Mouse (Mus musculus): ENCODE measurements around the gene St6galnac3. TPM values are rescaled to one million over a fixed set of nuclear protein-coding genes. Genes with fewer than 3 reads are reported as not detected.
"Not testable (repeated sequence)": the region's sequence is repeated elsewhere in the genome, so short reads cannot be mapped to it uniquely, and the experiment has no call there.

Gene St6galnac3
- total RNA-seq, 2 experiments from 2014 or later = 20.6 to 23.3 TPM

- no peak for DNase-seq (ENCODE audit: low spot score in 2 of 2)
Observed at GRCm38 (mm10) chr3:153421060-153421917, 303.7 kb downstream of the St6galnac3 start.

DNA sequence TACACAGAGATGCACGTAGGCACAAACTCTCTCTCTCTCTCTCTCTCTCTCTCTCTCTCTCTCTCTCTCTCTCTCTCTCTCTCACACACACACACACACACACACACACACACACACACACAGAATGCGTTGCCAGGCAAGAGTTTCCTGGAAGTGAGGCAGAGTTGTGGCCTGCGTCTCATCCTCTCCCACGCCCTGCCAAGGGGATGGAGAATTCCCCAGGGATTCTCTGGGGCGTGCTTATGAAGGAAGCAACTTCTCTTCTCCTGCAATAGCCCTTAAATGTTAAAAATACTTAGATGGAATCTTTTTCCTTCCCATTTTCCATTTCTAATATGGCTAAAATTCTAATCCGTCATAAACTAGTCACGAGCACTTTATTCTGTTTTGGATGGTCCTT lies 305.6 kb downstream of the St6galnac3 start:
- DNase-seq (ENCODE audit: low spot score in 2 of 2) = no peak

GRCm38 (mm10) chr3:153417001-153417400 lies 308.0 kb downstream of the St6galnac3 start:
- DNase-seq (ENCODE audit: low spot score in 2 of 2) = no peak

DNA sequence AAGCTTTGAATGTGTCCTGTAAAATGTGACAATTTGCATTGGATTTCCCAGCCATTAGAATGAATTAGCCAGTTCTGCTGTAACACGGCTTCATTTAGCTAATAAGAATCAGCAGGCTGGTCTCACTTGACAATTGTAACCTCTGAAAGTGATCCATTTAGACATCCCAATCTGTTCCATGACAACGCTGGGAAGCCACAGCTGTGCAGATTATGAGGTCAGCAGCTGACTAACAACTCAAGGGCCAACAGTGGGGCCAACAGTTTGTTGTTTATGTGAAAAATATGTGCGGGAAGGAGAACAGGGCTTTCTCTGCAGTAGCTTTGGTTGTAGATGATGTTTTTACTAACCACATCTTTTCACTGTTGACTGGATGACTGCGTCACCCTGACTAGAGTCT lies 308.6 kb downstream of the St6galnac3 start:
- no peak for DNase-seq (ENCODE audit: low spot score in 2 of 2)

- no peak for DNase-seq (ENCODE audit: low spot score in 2 of 2)
Observed at GRCm38 (mm10) chr3:153414132-153414531, 310.8 kb downstream of the St6galnac3 start.

DNA sequence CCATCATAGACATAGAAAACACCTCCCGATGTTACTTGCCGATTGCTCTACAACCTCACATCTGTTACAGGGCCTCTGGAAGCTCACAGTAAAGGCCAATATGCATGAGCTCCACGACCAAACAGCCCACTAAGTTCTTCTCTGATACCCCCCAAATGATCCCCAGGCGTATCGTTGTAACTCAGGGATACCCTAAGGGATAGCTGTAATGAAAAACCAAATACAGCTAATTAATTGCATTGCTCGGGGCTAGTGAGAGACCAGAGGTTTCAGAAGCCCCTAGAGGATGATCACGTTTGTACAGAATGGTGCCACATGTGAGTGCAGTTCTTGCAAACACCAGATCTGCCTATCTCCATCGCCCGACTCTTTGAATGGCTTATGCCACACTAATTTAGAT lies 315.7 kb downstream of the St6galnac3 start:
- DNase-seq (ENCODE audit: low spot score in 2 of 2) = no peak

- no peak for DNase-seq (ENCODE audit: low spot score in 2 of 2)
Observed at GRCm38 (mm10) chr3:153408361-153408760, 316.6 kb downstream of the St6galnac3 start.

GRCm38 (mm10) chr3:153407698-153408097 lies 317.3 kb downstream of the St6galnac3 start:
- DNase-seq (ENCODE audit: low spot score in 2 of 2) = no peak

GRCm38 (mm10) chr3:153406858-153407257 lies 318.1 kb downstream of the St6galnac3 start:
- DNase-seq (ENCODE audit: low spot score in 2 of 2) = no peak

DNA sequence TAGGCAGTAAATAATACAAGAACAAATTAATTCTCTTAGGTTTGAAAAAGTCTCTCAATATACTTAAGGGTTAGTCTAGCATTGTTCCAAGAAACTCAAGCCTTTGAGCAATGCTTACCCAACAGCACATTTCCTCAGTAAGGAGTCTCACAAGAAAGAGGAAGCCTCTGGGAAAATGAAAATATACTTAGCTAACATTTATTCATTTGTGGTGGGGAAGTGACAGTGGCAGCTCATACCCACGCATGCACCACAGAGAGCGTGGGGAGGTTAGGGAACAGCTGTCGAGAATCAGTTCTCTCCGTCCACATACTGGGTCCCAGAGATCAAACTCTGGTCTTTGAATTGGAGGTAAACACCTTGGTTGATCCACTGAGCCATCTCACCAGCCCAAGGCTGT lies 318.8 kb downstream of the St6galnac3 start:
- no peak for DNase-seq (ENCODE audit: low spot score in 2 of 2)

- DNase-seq (ENCODE audit: low spot score in 2 of 2) = no peak
Observed at GRCm38 (mm10) chr3:153405643-153406042, 319.3 kb downstream of the St6galnac3 start.

GRCm38 (mm10) chr3:153400259-153400658 lies 324.7 kb downstream of the St6galnac3 start:
- no peak for DNase-seq (ENCODE audit: low spot score in 2 of 2)

DNA sequence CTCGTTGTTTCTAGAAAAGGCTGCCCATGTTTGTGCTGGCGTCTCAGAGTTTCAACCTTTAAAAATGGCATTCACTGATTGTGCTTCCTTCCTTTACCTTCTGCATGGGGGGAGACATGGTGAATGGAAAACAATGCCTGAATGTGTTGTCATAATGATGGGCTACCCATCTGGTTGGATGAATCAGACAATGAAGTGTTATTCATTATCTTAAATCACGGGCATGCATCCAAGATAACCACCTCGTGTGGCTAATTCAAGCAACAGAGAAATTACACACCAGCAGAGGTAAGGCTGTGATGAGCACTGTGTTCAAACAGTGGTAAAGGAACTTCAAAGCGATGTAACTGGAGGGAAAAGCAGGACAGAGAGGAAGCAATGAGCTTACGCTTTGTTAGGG lies 325.4 kb downstream of the St6galnac3 start:
- DNase-seq (ENCODE audit: low spot score in 2 of 2) = no peak

GRCm38 (mm10) chr3:153397726-153398125 lies 327.2 kb downstream of the St6galnac3 start:
- no peak for DNase-seq (ENCODE audit: low spot score in 2 of 2)

GRCm38 (mm10) chr3:153396375-153397068 lies 328.5 kb downstream of the St6galnac3 start:
- DNase-seq (ENCODE audit: low spot score in 2 of 2) = no peak

GRCm38 (mm10) chr3:153395351-153395750 lies 329.6 kb downstream of the St6galnac3 start:
- DNase-seq (ENCODE audit: low spot score in 2 of 2) = no peak

- DNase-seq (ENCODE audit: low spot score in 2 of 2) = no peak
Observed at GRCm38 (mm10) chr3:153394751-153395150, 330.2 kb downstream of the St6galnac3 start.

- DNase-seq (ENCODE audit: low spot score in 2 of 2) = no peak
Observed at GRCm38 (mm10) chr3:153394224-153394623, 330.8 kb downstream of the St6galnac3 start.

GRCm38 (mm10) chr3:153391451-153391850 lies 333.5 kb downstream of the St6galnac3 start:
- not testable (repeated sequence) for DNase-seq (ENCODE audit: low spot score in 2 of 2)

- DNase-seq (ENCODE audit: low spot score in 2 of 2) = not testable (repeated sequence)
Observed at GRCm38 (mm10) chr3:153384651-153385050, 340.3 kb downstream of the St6galnac3 start.

DNA sequence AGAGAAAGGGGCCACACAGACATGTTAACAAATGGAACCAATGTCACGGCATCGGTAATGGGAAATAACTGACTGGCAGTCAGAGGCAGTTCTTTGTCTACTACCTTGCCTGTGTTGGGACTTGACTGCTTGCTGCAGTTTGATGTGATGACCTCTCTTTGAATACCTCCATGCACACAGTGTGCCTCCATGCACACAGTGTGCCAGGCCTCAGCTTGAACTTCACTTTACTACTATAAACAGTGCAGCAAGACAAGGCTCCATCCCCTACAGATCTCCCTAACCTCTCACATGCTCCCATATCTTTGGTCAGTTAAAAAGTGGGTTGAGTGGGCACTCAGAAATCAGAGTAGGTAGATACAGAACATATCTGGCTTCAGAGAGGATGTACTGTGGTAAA lies 341.3 kb downstream of the St6galnac3 start:
- DNase-seq (ENCODE audit: low spot score in 2 of 2) = no peak

DNA sequence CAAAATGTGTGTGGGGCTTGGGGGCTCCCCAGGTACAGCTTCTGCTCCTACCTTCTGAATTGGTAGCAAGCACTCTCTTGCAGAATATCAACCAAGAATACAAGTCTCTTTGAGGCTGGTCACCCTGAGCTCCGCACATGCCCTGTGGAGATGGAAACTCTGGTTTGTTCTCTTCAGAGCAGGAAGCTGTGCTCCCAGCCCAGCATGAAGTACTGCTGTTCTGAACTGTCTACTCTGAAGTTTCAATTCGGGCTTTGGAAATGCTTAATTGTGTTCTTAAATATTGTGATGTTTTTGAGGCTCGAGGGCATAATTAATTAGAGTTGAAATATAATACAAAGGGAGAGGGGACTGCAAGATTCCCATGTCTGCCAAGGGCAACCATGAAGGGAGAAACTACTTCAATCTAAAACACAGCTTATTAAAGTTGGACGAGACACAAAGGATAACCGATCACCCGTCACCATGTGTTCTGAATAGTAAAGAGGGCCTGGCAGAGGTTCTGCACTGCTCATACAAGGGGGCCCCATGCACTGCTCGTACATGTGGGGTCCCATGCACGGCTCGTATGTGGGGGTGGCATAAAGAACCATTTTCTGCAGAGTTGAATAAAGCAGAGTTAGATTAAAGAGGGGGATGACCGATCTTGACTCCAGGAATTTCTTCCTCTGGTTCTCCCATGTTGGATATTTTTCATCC lies 359.8 kb downstream of the St6galnac3 start:
- no peak for DNase-seq (ENCODE audit: low spot score in 2 of 2)

Data from layer of hippocampus, postnatal 14 days (tissue).